Mouse (Mus musculus) myocyte (in vitro differentiated cells): ENCODE results near the gene Acot4. TPM values are rescaled to one million over a fixed set of nuclear protein-coding genes. Genes with fewer than 3 reads are reported as not detected.

Experiments
- H3K27me3 ChIP-seq: one replicate; pipeline ENCODE4 v1.6.1; 2011; ENCODE audit not compliant: control insufficient read depth, insufficient read depth, insufficient read length
- H3K36me3 ChIP-seq: one replicate; pipeline ENCODE4 v1.6.1; 2011; ENCODE audit not compliant: control insufficient read depth, insufficient read depth
- H3K4me2 ChIP-seq: one replicate; pipeline ENCODE4 v1.6.1; 2011; ENCODE audit warnings: low read depth, control low read depth
- H3K4me3 ChIP-seq: one replicate; pipeline ENCODE4 v1.5.1; 2011; ENCODE audit warnings: mild to moderate bottlenecking, control low read depth, moderate library complexity
- H3K79me2 ChIP-seq: one replicate; pipeline ENCODE4 v1.6.1; 2011; ENCODE audit not compliant: control insufficient read depth, insufficient read depth
- H3ac ChIP-seq: one replicate; pipeline ENCODE4 v1.6.1; 2011; ENCODE audit not compliant: control insufficient read depth, insufficient read length
- CEBPB ChIP-seq: IDR thresholded peaks from 2 replicates; pipeline ENCODE4 v1.6.1; 2011; ENCODE audit warnings: mild to moderate bottlenecking, moderate library complexity; ENCODE audit not compliant: poor library complexity, insufficient read depth, severe bottlenecking
- E2F4 ChIP-seq: IDR thresholded peaks from one replicate; pipeline ENCODE4 v1.6.1; 2011; ENCODE audit warnings: mild to moderate bottlenecking, control low read depth, moderate library complexity; ENCODE audit not compliant: insufficient read depth
- MAX ChIP-seq: IDR thresholded peaks from one replicate; pipeline ENCODE4 v1.6.1; 2011; ENCODE audit warnings: low read depth, mild to moderate bottlenecking, control low read depth
- MYOD1 ChIP-seq, 3 experiments: IDR thresholded peaks; one replicate each; pipeline ENCODE4 v1.6.1; 2011; ENCODE audit warnings: control low read depth in 2 of 3, low read depth in 2 of 3, mild to moderate bottlenecking in 2 of 3, moderate library complexity in 1 of 3; ENCODE audit not compliant: insufficient read length in 2 of 3, control insufficient read depth in 1 of 3
- MYOG ChIP-seq, 3 experiments: IDR thresholded peaks; one replicate each; pipeline ENCODE4 v1.6.1; 2011; ENCODE audit warnings: control low read depth in 2 of 3, low read depth in 2 of 3, mild to moderate bottlenecking in 2 of 3; ENCODE audit not compliant: insufficient read length in 2 of 3, control insufficient read depth in 1 of 3, insufficient read depth in 1 of 3
- POLR2A ChIP-seq: IDR thresholded peaks from one replicate; pipeline ENCODE4 v1.6.1; 2011; ENCODE audit warnings: low read depth, mild to moderate bottlenecking, control low read depth, moderate library complexity; ENCODE audit not compliant: insufficient read length
- POLR2AphosphoS2 ChIP-seq: IDR thresholded peaks from one replicate; pipeline ENCODE4 v1.6.1; 2011; ENCODE audit warnings: low read depth, control low read depth; ENCODE audit not compliant: insufficient read length
- REST ChIP-seq: IDR thresholded peaks from one replicate; pipeline ENCODE4 v1.6.1; 2011; ENCODE audit warnings: mild to moderate bottlenecking, control low read depth, moderate library complexity; ENCODE audit not compliant: insufficient read depth, insufficient read length
- SRF ChIP-seq: IDR thresholded peaks from one replicate; pipeline ENCODE4 v1.6.1; 2011; ENCODE audit warnings: low read depth; ENCODE audit not compliant: control insufficient read depth, insufficient read length
- TCF12 ChIP-seq: IDR thresholded peaks from one replicate; pipeline ENCODE4 v1.6.1; 2011; ENCODE audit warnings: mild to moderate bottlenecking, control low read depth; ENCODE audit not compliant: poor library complexity, insufficient read depth, severe bottlenecking
- TCF3 ChIP-seq: IDR thresholded peaks from one replicate; pipeline ENCODE4 v1.6.1; 2011; ENCODE audit warnings: low read depth, control low read depth; ENCODE audit not compliant: insufficient read length
- USF1 ChIP-seq: IDR thresholded peaks from one replicate; pipeline ENCODE4 v1.6.1; 2011; ENCODE audit warnings: low read depth, mild to moderate bottlenecking, control low read depth, moderate library complexity
- polyA plus RNA-seq: library from polyadenylated mRNA; unstranded; fragments of >200 nt; fragmentation: generic; extraction: Trizol; gene quantifications from one replicate; pipeline ENCODE4 v1.2.1, GENCODE M21; 2012; ENCODE audit warnings: missing spikeins

Gene Acot4
- polyA plus RNA-seq, 1 experiment = not detected

DNA sequence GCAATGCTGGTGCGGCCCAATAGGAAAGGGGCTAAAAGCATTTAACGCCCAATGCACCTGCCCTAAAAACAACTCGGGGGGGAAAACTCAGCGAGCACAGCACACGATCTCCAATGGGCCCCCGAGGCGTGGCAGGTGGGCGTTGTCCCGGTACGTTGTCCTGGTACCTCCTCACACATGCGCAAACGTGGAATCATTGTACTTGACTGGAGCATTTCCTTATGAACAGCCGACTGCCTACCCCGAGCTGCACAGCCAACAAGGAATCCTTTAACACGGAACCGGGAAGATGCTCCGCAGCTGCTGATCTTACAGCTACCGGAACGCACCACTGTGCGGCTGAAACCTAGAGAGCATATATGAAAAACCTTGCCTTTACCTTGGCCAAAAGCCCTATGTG is 24.2 kb downstream of the Acot4 start:
- Histone ChIP-seq H3K4me2 (no peak overlapping the region), H3K36me3 (no peaks in the 10 kb centered on the region), H3K79me2 (no peaks in the 10 kb centered on the region), H3ac (no peak overlapping the region), H3K27me3 (peaks cover 11% of the 10 kb centered on the region), H3K4me3 (no peak overlapping the region)
- no peak for TF ChIP-seq USF1
- TF ChIP-seq CEBPB = no peak
- TF ChIP-seq MYOG (IDR thresholded peaks at IDR 0.05; ENCODE audit: control insufficient read depth in 1 of 3, insufficient read depth in 1 of 3, insufficient read length in 2 of 3, low read depth in 2 of 3) = no peak
- no peak for TF ChIP-seq POLR2AphosphoS2
- no peak for TF ChIP-seq TCF3
- no peak for TF ChIP-seq POLR2A
- no peak for TF ChIP-seq E2F4
- no peak for TF ChIP-seq MYOD1 (IDR thresholded peaks at IDR 0.05; ENCODE audit: control insufficient read depth in 1 of 3, insufficient read length in 2 of 3, low read depth in 2 of 3)
- TF ChIP-seq MAX = no peak
- no peak for TF ChIP-seq SRF
- TF ChIP-seq REST = no peak
- TF ChIP-seq TCF12 = no peak

GRCm38 (mm10) chr12:84063228-84063627 is 25.0 kb downstream of the Acot4 start:
- Histone ChIP-seq H3K4me3 (no peak overlapping the region), H3K27me3 (peaks cover 16% of the 10 kb centered on the region), H3K79me2 (no peaks in the 10 kb centered on the region), H3K4me2 (no peak overlapping the region), H3ac (no peak overlapping the region), H3K36me3 (no peaks in the 10 kb centered on the region)
- TF ChIP-seq MYOG (IDR thresholded peaks at IDR 0.05; ENCODE audit: control insufficient read depth in 1 of 3, insufficient read depth in 1 of 3, insufficient read length in 2 of 3, low read depth in 2 of 3) (no peak), TCF3 (no peak), REST (no peak), SRF (no peak), E2F4 (no peak), POLR2A (no peak), CEBPB (no peak), POLR2AphosphoS2 (no peak), TCF12 (no peak), MAX (no peak), MYOD1 (IDR thresholded peaks at IDR 0.05; ENCODE audit: control insufficient read depth in 1 of 3, insufficient read length in 2 of 3, low read depth in 2 of 3) (no peak), USF1 (no peak)

GRCm38 (mm10) chr12:84063833-84064232 is 25.7 kb downstream of the Acot4 start:
- Histone ChIP-seq H3ac (no peak overlapping the region), H3K4me2 (no peak overlapping the region), H3K4me3 (no peak overlapping the region), H3K27me3 (peaks cover 22% of the 10 kb centered on the region), H3K79me2 (no peaks in the 10 kb centered on the region), H3K36me3 (no peaks in the 10 kb centered on the region)
- TF ChIP-seq MAX (no peak), TCF12 (no peak), POLR2A (no peak), SRF (no peak), POLR2AphosphoS2 (no peak), USF1 (no peak), CEBPB (no peak), REST (no peak)

GRCm38 (mm10) chr12:84064621-84065020 is 26.4 kb downstream of the Acot4 start:
- H3K36me3 ChIP-seq = no peaks in the 10 kb centered on the region
- no peak overlapping the region for H3K4me3 ChIP-seq
- no peak overlapping the region for H3ac ChIP-seq
- TF ChIP-seq CEBPB (no peak), REST (no peak), TCF12 (no peak), MAX (no peak), MYOG (IDR thresholded peaks at IDR 0.05; ENCODE audit: control insufficient read depth in 1 of 3, insufficient read depth in 1 of 3, insufficient read length in 2 of 3, low read depth in 2 of 3) (no peak)
- no peak overlapping the region for H3K4me2 ChIP-seq
- peaks cover 29% of the 10 kb centered on the region for H3K27me3 ChIP-seq
- no peaks in the 10 kb centered on the region for H3K79me2 ChIP-seq

DNA sequence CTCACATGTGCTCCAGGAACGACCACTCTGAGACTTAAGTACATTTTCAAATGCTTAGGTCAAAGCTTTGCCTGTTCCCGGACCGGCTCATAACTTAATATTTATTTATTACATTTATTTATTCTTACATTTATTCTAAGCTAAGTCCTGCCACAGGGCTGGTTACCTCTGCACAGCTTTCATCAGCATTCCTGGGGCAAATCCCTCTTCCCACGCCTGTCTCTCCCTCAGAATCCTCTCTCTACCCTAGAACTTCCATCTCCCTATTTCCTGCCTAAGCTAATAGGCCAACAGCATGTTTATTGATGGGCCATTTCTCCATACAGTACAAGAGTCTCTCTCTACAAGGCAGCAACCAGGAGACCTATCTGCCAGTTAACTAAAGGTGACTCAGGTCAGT is 29.6 kb downstream of the Acot4 start:
- Histone ChIP-seq H3ac (no peak overlapping the region), H3K36me3 (no peaks in the 10 kb centered on the region), H3K79me2 (no peaks in the 10 kb centered on the region), H3K27me3 (peaks cover 42% of the 10 kb centered on the region), H3K4me2 (no peak overlapping the region), H3K4me3 (no peak overlapping the region)
- TF ChIP-seq TCF3 (no peak), CEBPB (no peak), REST (no peak), TCF12 (no peak)
